Mouse (Mus musculus) ES-Bruce4 (cell line): ENCODE measurements at regions not wholly inside any gene's neighbourhood (a gene's known extent, or its start where the extent isn't known, plus 50 kb on each side); places are given as distances from the start of the nearest gene placed in this dataset.

Experiments used
- CTCF ChIP-seq: IDR thresholded peaks from one replicate; pipeline ENCODE4 v1.8.1; 2011; ENCODE audit warnings: low read depth, low read length
- EP300 ChIP-seq: IDR thresholded peaks from 2 replicates; pipeline ENCODE4 v1.6.1; 2011; ENCODE audit warnings: low read depth, low read length; ENCODE audit not compliant: insufficient read depth
- POLR2A ChIP-seq: IDR thresholded peaks from one replicate; pipeline ENCODE4 v1.8.1; 2011; ENCODE audit warnings: low read length; ENCODE audit not compliant: insufficient read depth

- TF ChIP-seq CTCF = no peak
- no peak for TF ChIP-seq POLR2A
- no peak for TF ChIP-seq EP300
These were observed 583.4 kb upstream of the Gm19410 start for GRCm38 (mm10) chr8:35182141-35182540.
